Mouse (Mus musculus) liver (tissue): ENCODE data around the gene Fbxl15.

ENCODE experiments used
- DNase-seq: peaks from one replicate; pipeline ENCODE4 v3.0.0-alpha.2; 2020; ENCODE audit warnings: mixed read lengths

The Fbxl15 gene

GRCm38 (mm10) chr19:46328081-46329030 lies at the start of gene Fbxl15:
Gene Fbxl15 (plus strand): TSS chr19:46328184.
- peak; percentile 95 for DNase-seq

GRCm38 (mm10) chr19:46282081-46282849 lies 45.7 kb upstream of the Fbxl15 start:
- DNase-seq: no peak

GRCm38 (mm10) chr19:46284686-46285085 lies 43.3 kb upstream of the Fbxl15 start:
- DNase-seq: no peak

- DNase-seq: no peak
These were observed 42.4 kb upstream of the Fbxl15 start for GRCm38 (mm10) chr19:46285631-46286030.

- no peak for DNase-seq
These were observed 41.9 kb upstream of the Fbxl15 start for GRCm38 (mm10) chr19:46286047-46286446.

- DNase-seq: no peak
These were observed 41.1 kb upstream of the Fbxl15 start for GRCm38 (mm10) chr19:46286926-46287325.

GRCm38 (mm10) chr19:46287566-46287965 lies 40.4 kb upstream of the Fbxl15 start:
- DNase-seq: no peak

GRCm38 (mm10) chr19:46290535-46291105 lies 37.4 kb upstream of the Fbxl15 start:
- DNase-seq: no peak

- no peak for DNase-seq
These were observed 31.0 kb upstream of the Fbxl15 start for GRCm38 (mm10) chr19:46296938-46297337.

GRCm38 (mm10) chr19:46300294-46301045 lies 27.5 kb upstream of the Fbxl15 start:
- no peak for DNase-seq

GRCm38 (mm10) chr19:46302551-46302950 lies 25.4 kb upstream of the Fbxl15 start:
- no peak for DNase-seq

GRCm38 (mm10) chr19:46303251-46304215 lies 24.5 kb upstream of the Fbxl15 start:
- DNase-seq: no peak

- DNase-seq: peak; percentile 93
These were observed 23.7 kb upstream of the Fbxl15 start, which contains the start of gene Nfkb2 for GRCm38 (mm10) chr19:46304216-46304841. Gene Nfkb2 (plus strand): TSS chr19:46304320.

- no peak for DNase-seq
These were observed 23.1 kb upstream of the Fbxl15 start for GRCm38 (mm10) chr19:46304908-46305333.

GRCm38 (mm10) chr19:46305432-46306267 lies 22.3 kb upstream of the Fbxl15 start:
- peak; percentile 93 for DNase-seq

- no peak for DNase-seq
These were observed 21.7 kb upstream of the Fbxl15 start for GRCm38 (mm10) chr19:46306268-46306610.

GRCm38 (mm10) chr19:46306751-46307289 lies 21.2 kb upstream of the Fbxl15 start:
- peak; percentile 2 for DNase-seq

GRCm38 (mm10) chr19:46307781-46308180 lies 20.2 kb upstream of the Fbxl15 start:
- DNase-seq: peak; percentile 3

GRCm38 (mm10) chr19:46308303-46308702 lies 19.7 kb upstream of the Fbxl15 start:
- DNase-seq: peak; percentile 2
